Mouse (Mus musculus) heart, adult 10 weeks (tissue): Measurements from ENCODE around the gene Ago3. TPM values are rescaled to one million over a fixed set of nuclear protein-coding genes. Genes with fewer than 3 reads are reported as not detected.

Source experiments
- polyA plus RNA-seq: library from polyadenylated mRNA; stranded (reverse); fragments of 350-450 nt; fragmentation: Illumina TruSeq; extraction: RNeasy Lipid Tissue Mini Kit (QIAGEN cat#74804); gene quantifications from one replicate; pipeline ENCODE4 v1.2.3, GENCODE M21; 2014; ENCODE audit warnings: low read depth, low replicate concordance

Ago3 gene
- 4.7 TPM for polyA plus RNA-seq

GRCm38 (mm10) chr4:126429347-126430079, at the start of gene Ago3:
Gene Ago3, minus strand, starts transcription at chr4:126429556.

GRCm38 (mm10) chr4:126468285-126468901, 39.0 kb upstream of the Ago3 start, which contains the start of gene Ago1:
Gene Ago1, minus strand, starts transcription at chr4:126468583.

GRCm38 (mm10) chr4:126325281-126325861, 104.0 kb downstream of the Ago3 start, which contains the start of gene Tekt2:
Gene Tekt2, minus strand, starts transcription at chr4:126325688.

GRCm38 (mm10) chr4:126321111-126321853, 108.1 kb downstream of the Ago3 start, which contains the start of gene Adprhl2:
Gene Adprhl2, minus strand, starts transcription at chr4:126321703.

DNA sequence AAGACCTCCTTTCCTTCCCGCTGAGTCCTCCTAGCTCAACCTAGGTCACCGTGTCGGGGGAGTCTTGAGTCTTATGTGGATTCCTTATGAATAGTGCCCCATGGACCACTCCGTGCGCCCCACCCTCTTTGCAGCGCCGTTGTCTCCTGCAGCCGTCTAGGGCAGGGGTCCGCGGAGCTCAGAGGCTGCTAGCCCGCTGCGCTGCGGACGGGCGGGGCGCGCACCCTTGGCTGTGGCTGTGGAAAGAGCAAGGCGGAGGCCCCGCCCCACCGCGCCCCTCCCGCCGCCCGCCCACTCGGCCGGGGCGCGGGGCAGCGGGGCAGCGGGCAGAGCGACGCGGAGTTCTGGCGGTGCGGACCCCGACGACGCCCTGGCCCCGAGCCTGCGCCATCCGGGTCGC, 142.9 kb downstream of the Ago3 start, which contains the start of gene Col8a2:
Gene Col8a2 (plus strand): TSS at position 302 of the 400 bp plus-strand sequence.

Other genes with a start within 250 kb of the Ago3 start
- gene Thrap3, start 226.8 kb downstream of the Ago3 start, polyA plus RNA-seq: 96.7 TPM
- gene Map7d1, start 173.2 kb downstream of the Ago3 start, polyA plus RNA-seq: 205 TPM
- gene Trappc3, start 167.2 kb downstream of the Ago3 start, polyA plus RNA-seq: 60.4 TPM
- gene Col8a2, start 142.8 kb downstream of the Ago3 start, polyA plus RNA-seq: 0.52 TPM
- gene Adprhl2, start 107.9 kb downstream of the Ago3 start, polyA plus RNA-seq: 15.6 TPM
- gene Tekt2, start 103.9 kb downstream of the Ago3 start, polyA plus RNA-seq: 1.8 TPM
- 10.3 TPM for gene Ago1, start 39.0 kb upstream of the Ago3 start, polyA plus RNA-seq
- gene Ago4, start 103.9 kb upstream of the Ago3 start, polyA plus RNA-seq: 6.7 TPM
- 0.31 TPM for gene Clspn, start 127.4 kb upstream of the Ago3 start, polyA plus RNA-seq
- 16.3 TPM for gene 5730409E04Rik, start 180.3 kb upstream of the Ago3 start, polyA plus RNA-seq
- 186 TPM for gene Psmb2, start 248.1 kb upstream of the Ago3 start, polyA plus RNA-seq